Mouse (Mus musculus) liver, embryonic 15.5 days (tissue): ENCODE measurements at regions not wholly inside any gene's neighbourhood (a gene's known extent, or its start where the extent isn't known, plus 50 kb on each side); places are given as distances from the start of the nearest gene placed in this dataset.
A peak's percentile ranks its signal among the peaks of the same experiment; 100 is the strongest.

Experiments
- ATAC-seq: fragments of 200-750 bp; cut with Nextera tagmentation; 2 replicates; pipeline ENCODE4 v1.8.0; 2017; ENCODE audit warnings: moderate number of reproducible peaks, mild to moderate bottlenecking, moderate library complexity; ENCODE audit not compliant: insufficient read depth
- H3K27ac ChIP-seq: fragments of 300-500 bp; sonication (generic); replicated peaks from 2 replicates; pipeline ENCODE4 v1.5.1; 2015; ENCODE audit warnings: mild to moderate bottlenecking, inconsistent platforms
- H3K27me3 ChIP-seq: fragments of 300-500 bp; sonication (generic); 2 replicates; pipeline ENCODE4 v1.6.1; 2015; ENCODE audit warnings: mild to moderate bottlenecking, inconsistent platforms
- H3K36me3 ChIP-seq: fragments of 300-500 bp; sonication (generic); replicated peaks from 2 replicates; pipeline ENCODE4 v1.6.1; 2015; ENCODE audit warnings: moderate library complexity, mild to moderate bottlenecking, inconsistent platforms
- H3K4me1 ChIP-seq: fragments of 300-500 bp; sonication (generic); replicated peaks from 2 replicates; pipeline ENCODE4 v1.6.1; 2015; ENCODE audit warnings: inconsistent platforms
- H3K4me2 ChIP-seq: fragments of 300-500 bp; sonication (generic); 2 replicates; pipeline ENCODE4 v1.6.1; 2015; ENCODE audit warnings: moderate library complexity, mild to moderate bottlenecking, inconsistent platforms
- H3K4me3 ChIP-seq: fragments of 300-500 bp; sonication (generic); replicated peaks from 2 replicates; pipeline ENCODE4 v1.5.1; 2015; ENCODE audit warnings: mild to moderate bottlenecking, inconsistent platforms
- H3K9ac ChIP-seq: fragments of 300-500 bp; sonication (generic); 2 replicates; pipeline ENCODE4 v1.6.1; 2015; ENCODE audit warnings: moderate library complexity, mild to moderate bottlenecking, inconsistent platforms
- H3K9me3 ChIP-seq: fragments of 300-500 bp; sonication (generic); replicated peaks from 2 replicates; pipeline ENCODE4 v1.6.1; 2016; ENCODE audit warnings: inconsistent platforms
- WGBS: fragments of 180-500 bp; shearing (Covaris S2); methylation state at CpG from one replicate; pipeline ENCODE4 v1.1.7; 2015; ENCODE audit warnings: mixed read lengths; ENCODE audit not compliant: insufficient replicate concordance; 5-methylcytosine and 5-hydroxymethylcytosine counted together

- H3K4me1 ChIP-seq: peaks cover 31% of the 10 kb centered on the region
- H3K4me2 ChIP-seq: no peak overlapping the region
- H3K27me3 ChIP-seq: no peaks in the 10 kb centered on the region
- no peak overlapping the region for H3K27ac ChIP-seq
- no peaks in the 10 kb centered on the region for H3K36me3 ChIP-seq
- no peak overlapping the region for H3K9ac ChIP-seq
- no peak overlapping the region for H3K4me3 ChIP-seq
- no peak for ATAC-seq
- 65% methylated on average over 6 of the region's 6 CpGs for WGBS
- no peaks in the 10 kb centered on the region for H3K9me3 ChIP-seq
Observed at GRCm38 (mm10) chr1:151075541-151075940, 82.3 kb upstream of the Hmcn1 start.

GRCm38 (mm10) chr1:151078909-151079522, 85.8 kb upstream of the Hmcn1 start:
- Histone ChIP-seq H3K36me3 (no peaks in the 10 kb centered on the region), H3K27me3 (no peaks in the 10 kb centered on the region), H3K9me3 (no peaks in the 10 kb centered on the region), H3K4me1 (peaks cover 46% of the 10 kb centered on the region), H3K27ac (peak overlapping the region; percentile 90), H3K4me3 (no peak overlapping the region), H3K9ac (peak overlapping the region; percentile 25), H3K4me2 (peak overlapping the region; percentile 72)
- WGBS: 31% methylated on average over 16 of the region's 16 CpGs
- ATAC-seq: peak; percentile 58

GRCm38 (mm10) chr1:151079614-151080360, 86.6 kb upstream of the Hmcn1 start:
- WGBS: 38% methylated on average over 15 of the region's 15 CpGs

GRCm38 (mm10) chr1:151080510-151080980, 87.3 kb upstream of the Hmcn1 start:
- no peaks in the 10 kb centered on the region for H3K36me3 ChIP-seq
- peak overlapping the region; percentile 90 for H3K27ac ChIP-seq
- peaks cover 36% of the 10 kb centered on the region for H3K4me1 ChIP-seq
- peak overlapping the region; percentile 72 for H3K4me2 ChIP-seq
- peak overlapping the region; percentile 54 for H3K9ac ChIP-seq
- WGBS: 18% methylated on average over 9 of the region's 9 CpGs
- no peaks in the 10 kb centered on the region for H3K9me3 ChIP-seq
- no peaks in the 10 kb centered on the region for H3K27me3 ChIP-seq
- peak; percentile 51 for ATAC-seq
- H3K4me3 ChIP-seq: no peak overlapping the region; the same call in 1 of the 2 replicates

More at GRCm38 (mm10) chr1:151079614-151080360, 86.6 kb upstream of the Hmcn1 start:
- Histone ChIP-seq H3K4me3 (peak overlapping the region; percentile 32), H3K27ac (peak overlapping the region; percentile 90), H3K36me3 (no peaks in the 10 kb centered on the region), H3K4me1 (peaks cover 42% of the 10 kb centered on the region), H3K4me2 (peak overlapping the region; percentile 72), H3K9ac (peak overlapping the region; percentile 48), H3K9me3 (no peaks in the 10 kb centered on the region), H3K27me3 (no peaks in the 10 kb centered on the region)
- peak; percentile 94 for ATAC-seq

GRCm38 (mm10) chr1:151082510-151083033, 89.3 kb upstream of the Hmcn1 start:
- H3K27ac ChIP-seq: no peak overlapping the region
- ATAC-seq: no peak
- peaks cover 48% of the 10 kb centered on the region for H3K4me1 ChIP-seq

GRCm38 (mm10) chr1:151083806-151084205, 90.6 kb upstream of the Hmcn1 start:
- 19% methylated on average over 2 of the region's 2 CpGs for WGBS
- H3K9ac ChIP-seq: no peak overlapping the region
- no peak for ATAC-seq
- H3K4me2 ChIP-seq: no peak overlapping the region
- no peaks in the 10 kb centered on the region for H3K9me3 ChIP-seq
- no peak overlapping the region for H3K4me3 ChIP-seq
- no peak overlapping the region for H3K27ac ChIP-seq
- H3K4me1 ChIP-seq: peaks cover 51% of the 10 kb centered on the region
- no peaks in the 10 kb centered on the region for H3K36me3 ChIP-seq
- no peaks in the 10 kb centered on the region for H3K27me3 ChIP-seq

More at GRCm38 (mm10) chr1:151082510-151083033, 89.3 kb upstream of the Hmcn1 start:
- no peaks in the 10 kb centered on the region for H3K36me3 ChIP-seq
- WGBS: 81% methylated on average over 5 of the region's 5 CpGs
- no peak overlapping the region for H3K4me3 ChIP-seq
- no peaks in the 10 kb centered on the region for H3K27me3 ChIP-seq
- H3K9me3 ChIP-seq: no peaks in the 10 kb centered on the region
- no peak overlapping the region for H3K9ac ChIP-seq
- H3K4me2 ChIP-seq: no peak overlapping the region

- Histone ChIP-seq H3K9me3 (no peaks in the 10 kb centered on the region), H3K36me3 (no peaks in the 10 kb centered on the region), H3K4me2 (no peak overlapping the region), H3K4me3 (no peak overlapping the region), H3K4me1 (peaks cover 27% of the 10 kb centered on the region), H3K27ac (no peak overlapping the region), H3K9ac (no peak overlapping the region), H3K27me3 (no peaks in the 10 kb centered on the region)
- no peak for ATAC-seq
- WGBS: 68% methylated on average over 22 of the region's 22 CpGs
Observed at GRCm38 (mm10) chr1:151086111-151086859, 93.0 kb upstream of the Hmcn1 start.

- Histone ChIP-seq H3K4me3 (no peak overlapping the region), H3K27me3 (no peaks in the 10 kb centered on the region), H3K36me3 (no peaks in the 10 kb centered on the region), H3K9ac (no peak overlapping the region), H3K9me3 (no peaks in the 10 kb centered on the region), H3K27ac (no peak overlapping the region), H3K4me2 (no peak overlapping the region), H3K4me1 (peaks cover 24% of the 10 kb centered on the region)
- no peak for ATAC-seq
- WGBS: 44% methylated on average over 8 of the region's 8 CpGs
Observed at GRCm38 (mm10) chr1:151087151-151087660, 94.0 kb upstream of the Hmcn1 start.

GRCm38 (mm10) chr1:151087811-151088511, 94.4 kb upstream of the Gm47985 start:
- H3K4me1 ChIP-seq: peaks cover 26% of the 10 kb centered on the region
- H3K9ac ChIP-seq: no peak overlapping the region
- no peak overlapping the region for H3K4me3 ChIP-seq
- no peak overlapping the region for H3K4me2 ChIP-seq
- H3K27me3 ChIP-seq: no peaks in the 10 kb centered on the region
- H3K27ac ChIP-seq: no peak overlapping the region
- no peaks in the 10 kb centered on the region for H3K9me3 ChIP-seq
- no peaks in the 10 kb centered on the region for H3K36me3 ChIP-seq
- ATAC-seq: no peak
- WGBS: 71% methylated on average over 14 of the region's 14 CpGs

GRCm38 (mm10) chr1:151088535-151089125, 93.7 kb upstream of the Gm47985 start:
- WGBS: 70% methylated on average over 11 of the region's 11 CpGs
- Histone ChIP-seq H3K27ac (0 out of 2 replicates have a peak overlapping the region, but pooled peaks have one; percentile 8), H3K36me3 (no peaks in the 10 kb centered on the region)

More at GRCm38 (mm10) chr1:151088535-151089125, 93.7 kb upstream of the Gm47985 start:
- H3K27me3 ChIP-seq: no peaks in the 10 kb centered on the region
- ATAC-seq: no peak
- no peak overlapping the region for H3K9ac ChIP-seq
- no peak overlapping the region for H3K4me2 ChIP-seq
- peaks cover 28% of the 10 kb centered on the region for H3K4me1 ChIP-seq
- no peaks in the 10 kb centered on the region for H3K9me3 ChIP-seq
- no peak overlapping the region for H3K4me3 ChIP-seq
